Mouse (Mus musculus): ENCODE data around the gene Polr3e. TPM values are rescaled to one million over a fixed set of nuclear protein-coding genes. Genes with fewer than 3 reads are reported as not detected.
"Not testable (repeated sequence)": the region's sequence is repeated elsewhere in the genome, so short reads cannot be mapped to it uniquely, and the experiment has no call there.

Gene Polr3e
- polyA plus RNA-seq, 1 experiment from 2014 or later: 44.6 TPM

DNA sequence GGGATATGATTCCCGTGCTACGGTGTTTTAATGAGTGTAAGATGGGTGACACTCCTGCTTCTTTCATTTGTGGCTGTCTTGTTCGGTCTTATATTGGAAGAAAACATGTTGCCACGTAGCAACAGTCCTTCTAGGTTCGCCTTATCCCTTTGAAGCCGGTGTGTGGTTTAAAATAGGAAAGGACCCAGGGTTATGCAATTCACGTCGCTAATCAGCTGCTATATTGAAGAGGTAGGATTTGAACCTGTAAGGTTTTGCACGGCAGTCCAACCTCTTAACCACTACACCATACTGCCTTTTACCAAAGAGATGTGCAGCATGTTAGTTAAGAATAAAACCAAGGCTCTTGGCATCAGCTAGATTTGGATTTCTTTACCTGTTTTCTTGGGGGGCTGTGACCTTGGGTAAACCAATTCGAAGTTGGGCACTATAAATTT, 1.0 kb downstream of the Polr3e start:
- no peaks in the 10 kb centered on the region for H3K9me3 ChIP-seq
- H3K27ac ChIP-seq: peak overlapping the region; percentile 96
- H3K27me3 ChIP-seq (ENCODE audit: poor library complexity, severe bottlenecking): no peaks in the 10 kb centered on the region
- peaks cover 30% of the 10 kb centered on the region for H3K4me1 ChIP-seq
- DNase-seq (ENCODE audit: extremely low spot score, low spot score): peak; percentile 70
- 8% methylated on average over 10 of the region's 10 CpGs for WGBS
- H3K4me3 ChIP-seq: peak overlapping the region; percentile 98
- peaks cover 22% of the 10 kb centered on the region for H3K36me3 ChIP-seq (replicated peaks)

DNA sequence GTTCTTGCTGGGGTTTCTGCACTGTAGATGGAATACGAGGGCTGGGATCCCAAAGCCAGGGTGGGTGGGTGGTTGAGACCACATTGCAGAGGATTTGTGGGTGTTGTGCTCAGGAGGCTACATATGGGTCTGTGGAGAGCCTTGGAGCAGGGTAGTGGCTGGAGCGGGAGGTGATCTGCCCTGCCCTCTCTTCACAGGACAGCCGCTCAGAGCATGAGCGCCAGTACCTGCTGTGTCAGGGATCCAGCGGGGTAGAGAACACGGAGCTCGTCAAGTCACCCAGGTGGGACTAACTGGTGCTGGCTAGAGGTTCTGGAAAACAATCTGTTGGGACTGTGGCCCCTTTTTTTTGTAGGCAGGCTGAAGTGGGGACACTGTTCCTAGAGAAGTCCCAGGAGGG, 15.6 kb downstream of the Polr3e start:
- Histone ChIP-seq H3K27ac (no peak overlapping the region), H3K27me3 (ENCODE audit: poor library complexity, severe bottlenecking) (no peaks in the 10 kb centered on the region), H3K4me1 (no peaks in the 10 kb centered on the region), H3K36me3 (replicated peaks) (peaks cover 100% of the 10 kb centered on the region), H3K9me3 (no peaks in the 10 kb centered on the region), H3K4me3 (no peak overlapping the region)
- 89% methylated on average over 7 of the region's 7 CpGs for WGBS
- DNase-seq (ENCODE audit: extremely low spot score, low spot score): no peak

DNA sequence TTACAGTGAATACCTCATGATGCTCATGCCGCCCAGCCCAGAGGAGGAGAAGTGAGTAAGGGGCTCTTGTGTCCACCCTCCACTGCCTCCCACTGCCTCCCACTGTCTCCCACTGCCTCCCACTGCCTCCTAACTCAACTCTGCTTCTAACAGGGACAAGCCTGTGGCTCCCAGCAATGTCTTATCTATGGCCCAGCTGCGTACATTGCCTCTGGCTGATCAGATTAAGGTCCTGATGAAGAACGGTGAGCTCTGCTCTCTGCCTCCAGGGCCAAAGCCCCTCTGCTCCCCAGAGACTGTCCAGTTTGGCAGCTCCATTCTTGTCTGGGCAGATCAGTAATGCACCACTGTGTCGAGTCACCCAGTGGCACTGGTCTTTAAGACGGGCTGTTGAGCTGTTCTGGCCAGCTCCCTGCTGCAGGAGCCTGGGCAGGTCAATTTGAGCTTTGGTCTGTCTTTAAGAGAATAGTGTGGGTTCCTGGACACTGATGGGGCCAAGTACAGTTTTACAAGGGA, 16.2 kb downstream of the Polr3e start:
- H3K36me3 ChIP-seq (replicated peaks): peaks cover 100% of the 10 kb centered on the region
- WGBS: 87% methylated on average over 5 of the region's 5 CpGs
- DNase-seq (ENCODE audit: extremely low spot score, low spot score): no peak

DNA sequence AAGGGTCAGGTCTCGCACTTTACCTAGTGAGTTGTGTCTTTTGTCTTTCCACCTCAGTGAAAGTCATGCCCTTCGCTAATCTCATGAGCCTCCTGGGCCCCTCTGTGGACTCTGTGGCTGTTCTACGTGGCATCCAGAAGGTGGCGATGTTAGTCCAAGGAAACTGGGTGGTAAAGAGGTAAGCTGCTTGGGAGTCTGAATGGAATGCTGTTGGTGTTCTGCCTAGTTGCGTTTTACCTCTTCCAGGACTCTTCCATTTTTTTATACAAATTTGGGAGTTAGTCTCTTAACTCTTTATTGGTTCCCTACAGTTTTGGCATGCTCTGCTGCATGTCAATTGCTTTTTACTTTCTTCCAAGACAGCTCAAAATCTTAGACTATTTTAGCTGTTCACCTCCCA, 17.2 kb downstream of the Polr3e start:
- peak; percentile 32 for DNase-seq (ENCODE audit: extremely low spot score, low spot score)
- H3K9me3 ChIP-seq: no peaks in the 10 kb centered on the region
- peaks cover 100% of the 10 kb centered on the region for H3K36me3 ChIP-seq (replicated peaks)
- H3K27ac ChIP-seq: no peak overlapping the region
- no peak overlapping the region for H3K4me3 ChIP-seq
- 42% methylated on average over 5 of the region's 5 CpGs for WGBS
- H3K4me1 ChIP-seq: no peaks in the 10 kb centered on the region
- no peaks in the 10 kb centered on the region for H3K27me3 ChIP-seq (ENCODE audit: poor library complexity, severe bottlenecking)

More for the DNA sequence above, 16.2 kb downstream of the Polr3e start:
- Histone ChIP-seq H3K9me3 (no peaks in the 10 kb centered on the region), H3K4me3 (no peak overlapping the region), H3K27ac (no peak overlapping the region), H3K27me3 (ENCODE audit: poor library complexity, severe bottlenecking) (no peaks in the 10 kb centered on the region), H3K4me1 (no peaks in the 10 kb centered on the region)

DNA sequence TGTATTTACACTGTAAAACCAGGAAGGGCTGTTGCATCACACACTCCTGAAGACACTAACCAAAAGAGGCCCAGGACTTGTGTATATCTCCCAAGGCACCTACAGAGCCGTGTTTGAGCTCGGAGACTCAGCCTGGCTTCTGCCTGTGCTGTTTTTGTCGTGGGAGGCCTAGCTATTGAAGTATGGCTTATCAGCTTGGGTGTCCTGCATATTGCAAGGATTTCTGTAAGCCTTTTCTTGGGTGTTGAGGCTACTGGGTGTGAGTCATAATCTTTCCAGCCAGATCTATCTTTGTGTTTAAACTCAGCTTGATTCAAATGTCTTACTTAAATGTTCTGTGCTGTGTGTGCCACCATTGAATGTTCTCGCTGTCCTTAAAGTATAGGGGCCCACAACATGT, 19.0 kb downstream of the Polr3e start:
- Histone ChIP-seq H3K27me3 (ENCODE audit: poor library complexity, severe bottlenecking) (no peaks in the 10 kb centered on the region), H3K36me3 (replicated peaks) (peaks cover 100% of the 10 kb centered on the region), H3K27ac (no peak overlapping the region), H3K4me3 (no peak overlapping the region), H3K4me1 (no peaks in the 10 kb centered on the region), H3K9me3 (no peaks in the 10 kb centered on the region)
- no peak for DNase-seq (ENCODE audit: extremely low spot score, low spot score)
- WGBS: 94% methylated on average over 4 of the region's 4 CpGs

DNA sequence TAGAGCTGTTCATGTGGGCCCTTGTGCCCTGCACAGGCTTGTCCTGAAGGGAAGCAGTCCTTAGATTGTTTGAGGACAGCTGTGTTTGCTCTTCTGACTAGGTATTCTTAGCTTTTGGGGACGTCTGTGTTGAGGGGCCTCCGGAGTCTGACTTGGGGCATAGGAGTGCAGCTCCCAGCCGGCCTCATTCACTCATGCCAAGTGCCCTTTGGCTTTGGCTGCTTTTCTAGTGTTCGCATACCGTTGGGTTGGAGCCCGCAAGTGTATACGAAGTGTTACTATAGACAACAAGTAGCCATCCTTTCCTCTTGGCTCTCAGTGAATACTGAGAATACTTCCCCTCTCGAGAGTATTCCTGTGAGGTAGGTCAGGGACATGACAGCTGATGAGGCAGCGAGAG, 20.7 kb downstream of the Polr3e start:
- no peak for DNase-seq (ENCODE audit: extremely low spot score, low spot score)
- no peaks in the 10 kb centered on the region for H3K4me1 ChIP-seq
- peaks cover 100% of the 10 kb centered on the region for H3K36me3 ChIP-seq (replicated peaks)
- no peak overlapping the region for H3K27ac ChIP-seq
- WGBS: 91% methylated on average over 9 of the region's 9 CpGs
- H3K9me3 ChIP-seq: no peaks in the 10 kb centered on the region
- no peak overlapping the region for H3K4me3 ChIP-seq
- no peaks in the 10 kb centered on the region for H3K27me3 ChIP-seq (ENCODE audit: poor library complexity, severe bottlenecking)

DNA sequence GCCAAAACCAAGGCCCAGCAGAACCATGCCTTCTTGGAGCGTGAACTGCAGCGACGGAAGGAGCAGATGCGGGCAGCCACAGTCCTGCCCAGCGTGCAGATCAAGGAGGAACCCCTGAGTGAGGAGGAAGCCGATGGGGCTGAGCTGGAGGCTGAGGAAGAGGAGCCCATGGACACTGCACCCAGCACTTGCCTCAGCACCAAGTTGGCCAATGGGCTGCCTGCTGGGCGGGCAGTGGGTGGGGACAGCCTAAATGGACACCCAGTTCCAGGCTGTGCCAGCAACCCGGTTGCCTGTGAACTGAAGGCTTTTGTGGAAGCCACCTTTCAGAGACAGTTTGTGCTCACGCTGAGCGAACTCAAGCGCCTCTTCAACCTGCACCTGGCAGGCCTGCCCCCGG, 22.8 kb downstream of the Polr3e start:
- no peaks in the 10 kb centered on the region for H3K4me1 ChIP-seq
- H3K27ac ChIP-seq: no peak overlapping the region
- H3K27me3 ChIP-seq (ENCODE audit: poor library complexity, severe bottlenecking): no peaks in the 10 kb centered on the region
- H3K36me3 ChIP-seq (replicated peaks): peaks cover 100% of the 10 kb centered on the region
- no peaks in the 10 kb centered on the region for H3K9me3 ChIP-seq
- WGBS: 92% methylated on average over 12 of the region's 12 CpGs
- no peak for DNase-seq (ENCODE audit: extremely low spot score, low spot score)
- no peak overlapping the region for H3K4me3 ChIP-seq

DNA sequence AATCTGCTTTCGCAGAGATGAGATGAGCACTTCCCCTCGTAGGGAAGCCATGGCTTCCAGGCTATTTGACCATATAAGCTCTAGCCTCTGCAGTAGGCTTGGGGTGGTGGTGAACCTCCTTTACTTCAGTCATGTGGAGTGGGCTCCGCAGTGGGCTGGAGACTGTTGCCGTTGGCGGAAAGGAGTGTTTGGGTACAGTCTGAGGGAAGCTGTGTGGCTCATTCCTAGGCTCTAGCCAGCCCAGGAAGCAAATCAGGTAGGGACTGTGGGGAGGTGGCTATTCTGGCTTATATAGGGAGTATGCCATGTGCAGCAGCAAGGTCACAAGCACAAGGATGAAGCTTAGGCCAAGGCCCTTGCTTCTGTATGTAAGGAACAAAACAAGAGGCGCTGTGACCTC, 23.7 kb downstream of the Polr3e start:
- DNase-seq (ENCODE audit: extremely low spot score, low spot score): no peak
- Histone ChIP-seq H3K4me3 (no peak overlapping the region), H3K4me1 (no peaks in the 10 kb centered on the region), H3K27me3 (ENCODE audit: poor library complexity, severe bottlenecking) (no peaks in the 10 kb centered on the region), H3K36me3 (replicated peaks) (peaks cover 99% of the 10 kb centered on the region), H3K27ac (no peak overlapping the region), H3K9me3 (no peaks in the 10 kb centered on the region)
- 94% methylated on average over 6 of the region's 6 CpGs for WGBS

DNA sequence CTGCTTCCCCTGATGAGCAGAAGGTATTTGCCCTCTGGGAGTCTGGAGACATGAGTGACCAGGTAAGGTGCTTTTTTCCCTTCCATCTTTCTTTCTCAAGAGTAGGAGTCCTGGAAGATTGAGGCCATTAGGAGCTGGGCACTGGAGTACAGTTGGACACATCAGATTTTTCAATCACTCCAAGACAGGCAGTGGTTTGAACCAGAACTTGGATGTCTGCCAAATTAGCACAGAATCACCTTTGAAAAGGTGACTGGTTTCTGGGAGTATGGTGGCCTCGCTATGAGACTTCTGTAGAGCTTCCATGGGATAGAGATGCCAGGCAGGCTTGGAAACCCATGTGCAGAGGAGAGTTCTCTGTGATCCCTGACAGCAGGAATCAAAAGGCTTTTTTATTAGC, 25.0 kb downstream of the Polr3e start:
- no peak for DNase-seq (ENCODE audit: extremely low spot score, low spot score)
- Histone ChIP-seq H3K4me1 (no peaks in the 10 kb centered on the region), H3K4me3 (no peak overlapping the region), H3K27ac (no peak overlapping the region), H3K27me3 (ENCODE audit: poor library complexity, severe bottlenecking) (no peaks in the 10 kb centered on the region), H3K9me3 (no peaks in the 10 kb centered on the region), H3K36me3 (replicated peaks) (peaks cover 94% of the 10 kb centered on the region)
- 96% methylated on average over 1 of the region's 1 CpGs for WGBS

DNA sequence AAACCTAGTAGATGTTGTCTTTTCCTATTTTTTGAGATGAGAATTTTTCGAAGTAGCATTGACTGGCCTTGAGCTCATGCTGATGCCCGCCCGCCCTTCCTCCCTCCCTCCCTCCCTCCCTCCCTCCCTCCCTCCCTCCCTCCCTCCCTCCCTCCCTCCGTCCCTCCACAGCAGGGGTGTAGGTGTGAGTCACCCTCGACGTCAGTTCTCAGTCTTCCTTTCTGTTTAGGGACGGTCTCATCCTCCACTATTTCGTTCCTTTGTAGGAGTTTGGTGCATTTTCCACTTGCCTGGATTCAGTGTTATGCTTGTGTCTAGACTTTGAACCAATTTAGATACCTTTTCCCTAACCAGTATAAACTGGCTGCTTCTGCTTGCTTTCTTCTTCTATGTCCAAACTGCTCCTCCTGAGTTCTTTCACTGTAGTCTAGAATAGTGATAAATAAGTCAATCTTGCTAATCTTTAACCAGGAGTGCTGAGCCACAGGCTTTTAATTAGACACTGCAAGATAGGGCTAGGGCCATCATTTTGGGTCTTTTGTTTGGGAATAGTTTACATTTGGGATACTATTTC, 26.5 kb downstream of the Polr3e start:
- peaks cover 92% of the 10 kb centered on the region for H3K36me3 ChIP-seq (replicated peaks)
- no peak overlapping the region for H3K4me3 ChIP-seq
- no peak overlapping the region for H3K27ac ChIP-seq
- no peaks in the 10 kb centered on the region for H3K27me3 ChIP-seq (ENCODE audit: poor library complexity, severe bottlenecking)
- H3K9me3 ChIP-seq: no peaks in the 10 kb centered on the region
- no peak for DNase-seq (ENCODE audit: extremely low spot score, low spot score)
- WGBS: 88% methylated on average over 7 of the region's 8 CpGs
- no peaks in the 10 kb centered on the region for H3K4me1 ChIP-seq

DNA sequence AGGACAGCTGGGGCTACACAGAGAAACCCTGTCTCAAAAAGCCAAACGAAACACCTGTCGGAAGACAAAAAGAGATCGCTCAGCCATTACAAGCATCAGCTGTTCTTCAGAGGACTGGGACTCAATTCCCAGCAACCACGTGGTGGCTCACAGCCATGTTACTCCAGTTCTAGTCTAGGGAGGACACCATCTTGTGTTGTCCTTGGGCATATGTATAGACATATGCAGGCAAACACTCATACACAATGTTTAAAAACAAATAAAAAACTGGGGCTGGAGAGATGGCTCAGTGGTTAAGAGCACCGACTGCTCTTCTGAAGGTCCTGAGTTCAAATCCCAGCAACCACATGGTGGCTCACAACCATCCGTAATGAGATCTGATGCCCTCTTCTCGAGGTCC, 36.0 kb downstream of the Polr3e start:
- not testable (repeated sequence) for H3K4me1 ChIP-seq; DNase-seq (ENCODE audit: extremely low spot score, low spot score); H3K27me3 ChIP-seq (ENCODE audit: poor library complexity, severe bottlenecking); H3K27ac ChIP-seq; H3K4me3 ChIP-seq; H3K9me3 ChIP-seq
- peaks cover 63% of the 10 kb centered on the region for H3K36me3 ChIP-seq (replicated peaks)
- WGBS: 84% methylated on average over 7 of the region's 7 CpGs

DNA sequence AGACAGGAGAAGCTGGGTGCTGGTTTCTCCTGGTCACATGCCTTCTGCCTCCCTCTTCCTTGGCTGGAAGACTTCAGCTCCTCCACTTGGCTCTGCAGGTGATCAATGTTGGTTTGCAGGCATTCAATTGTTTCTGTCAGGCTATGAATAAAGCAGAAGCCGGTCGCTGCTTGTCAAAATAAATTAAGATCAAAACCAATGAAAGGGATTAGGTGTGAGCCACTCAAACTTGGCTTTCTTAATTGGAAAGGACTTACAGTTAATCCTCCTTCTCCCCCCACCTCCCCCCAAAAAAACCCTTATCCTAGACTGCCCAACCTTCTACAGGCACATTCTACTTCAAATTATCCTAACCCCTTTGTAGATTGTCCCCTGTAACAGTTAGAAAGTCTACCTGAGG, 42.6 kb downstream of the Polr3e start:
- H3K4me3 ChIP-seq: no peak overlapping the region
- H3K9me3 ChIP-seq: no peaks in the 10 kb centered on the region
- H3K36me3 ChIP-seq (replicated peaks): peaks cover 61% of the 10 kb centered on the region
- peaks cover 9% of the 10 kb centered on the region for H3K4me1 ChIP-seq
- H3K27ac ChIP-seq: no peak overlapping the region
- 71% methylated on average over 2 of the region's 2 CpGs for WGBS
- DNase-seq (ENCODE audit: extremely low spot score, low spot score): no peak
- no peaks in the 10 kb centered on the region for H3K27me3 ChIP-seq (ENCODE audit: poor library complexity, severe bottlenecking)

DNA sequence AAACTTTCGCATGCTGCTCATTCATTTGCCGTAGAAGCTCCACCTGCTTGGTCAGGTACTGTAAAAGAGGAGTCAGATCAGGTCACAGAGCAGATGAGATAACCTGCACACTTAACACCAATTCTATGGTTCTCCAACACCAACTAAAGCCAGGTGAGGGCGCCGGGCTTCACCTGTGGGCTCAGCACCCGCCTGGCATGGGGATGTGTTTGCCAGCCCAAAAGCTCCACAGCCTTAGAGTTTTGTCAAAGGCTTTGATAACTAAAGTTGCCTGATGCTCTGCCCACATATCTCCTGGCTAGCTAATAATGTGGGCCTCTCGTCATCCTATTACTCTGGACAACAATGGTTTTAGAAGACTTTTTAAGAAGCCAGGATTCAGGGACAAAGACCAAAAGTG, 43.1 kb downstream of the Polr3e start:
- peaks cover 57% of the 10 kb centered on the region for H3K36me3 ChIP-seq (replicated peaks)
- H3K27ac ChIP-seq: no peak overlapping the region
- no peaks in the 10 kb centered on the region for H3K27me3 ChIP-seq (ENCODE audit: poor library complexity, severe bottlenecking)
- whole genome bisulfite sequencing: 85% methylated on average over 6 of the region's 6 CpGs
- peaks cover 9% of the 10 kb centered on the region for H3K4me1 ChIP-seq
- DNase-seq (ENCODE audit: extremely low spot score, low spot score): no peak
- H3K4me3 ChIP-seq: no peak overlapping the region
- H3K9me3 ChIP-seq: no peaks in the 10 kb centered on the region

DNA sequence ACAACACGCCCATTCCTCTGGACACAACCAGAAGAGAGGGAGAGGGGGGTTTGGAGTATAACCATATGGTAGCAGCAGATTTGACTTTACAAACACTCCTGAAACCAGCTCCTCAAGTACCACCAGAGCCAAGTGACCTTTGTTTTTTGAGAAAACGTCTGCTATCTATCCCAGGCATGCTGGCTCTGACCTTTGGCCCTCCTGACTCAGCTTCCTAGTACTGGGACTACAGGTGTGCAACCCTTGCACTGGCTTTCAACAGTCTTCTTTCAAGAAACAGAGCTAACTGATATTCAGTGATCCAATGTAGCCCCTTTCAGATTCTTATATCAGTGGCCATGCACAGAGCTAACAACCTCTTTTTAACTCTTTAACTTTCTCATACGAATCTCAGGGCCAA, 44.3 kb downstream of the Polr3e start:
- WGBS: 80% methylated on average over 3 of the region's 3 CpGs
- H3K4me1 ChIP-seq: peaks cover 9% of the 10 kb centered on the region
- peaks cover 47% of the 10 kb centered on the region for H3K36me3 ChIP-seq (replicated peaks)
- H3K4me3 ChIP-seq: no peak overlapping the region
- H3K27ac ChIP-seq: no peak overlapping the region
- DNase-seq (ENCODE audit: extremely low spot score, low spot score): no peak
- no peaks in the 10 kb centered on the region for H3K27me3 ChIP-seq (ENCODE audit: poor library complexity, severe bottlenecking)
- no peaks in the 10 kb centered on the region for H3K9me3 ChIP-seq

Measured in forebrain, embryonic 10.5 days (tissue).